Comparison of ENCODE assay signal across 8 mouse cellular contexts in the genomic region with DNA sequence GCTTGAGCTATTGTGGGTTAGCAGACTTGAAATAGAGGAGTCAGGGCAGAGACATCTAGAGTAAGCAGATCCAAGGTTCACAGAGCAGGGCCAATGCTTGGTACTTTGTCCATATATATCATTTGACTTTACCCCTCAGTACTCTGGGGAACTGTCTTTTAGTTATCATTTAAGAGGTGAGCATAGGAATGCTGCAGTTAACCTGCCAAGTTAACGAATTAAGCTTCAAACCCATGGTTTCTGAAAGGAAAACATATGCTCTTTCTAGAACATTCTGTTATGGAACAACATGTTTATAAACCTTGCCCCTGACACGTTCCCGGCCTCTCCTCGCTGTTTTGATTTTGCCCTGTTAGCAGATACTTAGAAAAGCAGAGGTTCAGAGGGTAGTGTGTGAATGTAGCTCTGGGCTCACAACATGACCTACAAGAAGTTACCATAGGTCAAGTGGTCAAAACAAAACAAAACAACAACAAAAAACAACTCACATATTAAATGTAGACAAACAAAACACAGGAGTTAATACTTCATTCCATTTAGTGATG. TPM values are rescaled to one million over a fixed set of nuclear protein-coding genes. Genes with fewer than 3 reads are reported as not detected.
A peak's percentile ranks its signal among the peaks of the same experiment; 100 is the strongest.
DNase-seq lines count a peak whose midpoint lies in the region; ATAC-seq and TF ChIP-seq lines count a peak whose summit lies in the region.

No protein-coding gene starts in this region.

- no peak for TF ChIP-seq CTCF in kidney, adult 2 months (conservative IDR thresholded peaks at IDR 0.05; ENCODE audit: insufficient read depth, insufficient read length, low read depth, low read length)

- H3K4me3 ChIP-seq in kidney, adult 2 months (ENCODE audit: insufficient read depth, low read depth, low read length): peak overlapping the region; percentile 77
- peak overlapping the region; percentile 74; the same call in 1 of the 2 replicates for H3K4me3 ChIP-seq in brown adipose tissue, adult 24 weeks (ENCODE audit: insufficient read depth, low read depth, low read length)
- peak overlapping the region; percentile 60 for H3K4me3 ChIP-seq in hindbrain, embryonic 13.5 days
- peak overlapping the region; percentile 59 for H3K4me3 ChIP-seq in midbrain, embryonic 13.5 days (replicated peaks)

- no peak for ATAC-seq in hindbrain, embryonic 13.5 days (ENCODE audit: low FRiP score)
- peak; percentile 7; the same call in 1 of the 2 replicates for ATAC-seq in midbrain, embryonic 13.5 days

- H3K36me3 ChIP-seq in kidney, adult 2 months (ENCODE audit: control insufficient read depth, insufficient read depth, low read length): no peaks in the 10 kb centered on the region
- no peaks in the 10 kb centered on the region for H3K36me3 ChIP-seq in hindbrain, embryonic 13.5 days
- no peaks in the 10 kb centered on the region for H3K36me3 ChIP-seq in midbrain, embryonic 13.5 days

- peak; percentile 3 for DNase-seq in kidney, adult 2 months
- DNase-seq in kidney, adult 11 months: no peak
- DNase-seq in cerebellum, adult 18-20 months: no peak
- no peak for DNase-seq in ovary, adult 18-20 months (ENCODE audit: low spot score)
- no peak for DNase-seq in thymus, postnatal 0 days (ENCODE audit: low spot score)

- peak overlapping the region; percentile 82; the same call in 1 of the 2 replicates for H3K9ac ChIP-seq in hindbrain, embryonic 13.5 days
- no peak overlapping the region for H3K9ac ChIP-seq in midbrain, embryonic 13.5 days (replicated peaks)

- no peak for TF ChIP-seq POLR2A in kidney, adult 2 months (IDR thresholded peaks at IDR 0.05; ENCODE audit: low read depth, low read length)

- 52% methylated on average over 4 of the region's 4 CpGs for WGBS in kidney, adult 2 months
- WGBS in hindbrain, embryonic 13.5 days: 90% methylated on average over 4 of the region's 4 CpGs
- WGBS in midbrain, embryonic 13.5 days: 92% methylated on average over 4 of the region's 4 CpGs

- no peaks in the 10 kb centered on the region; the same call in 1 of the 2 replicates for H3K27me3 ChIP-seq in kidney, adult 2 months (replicated peaks; ENCODE audit: control insufficient read depth, insufficient read depth, low read length)
- no peaks in the 10 kb centered on the region for H3K27me3 ChIP-seq in hindbrain, embryonic 13.5 days
- H3K27me3 ChIP-seq in midbrain, embryonic 13.5 days: no peaks in the 10 kb centered on the region

- H3K9me3 ChIP-seq in hindbrain, embryonic 13.5 days: no peaks in the 10 kb centered on the region
- no peaks in the 10 kb centered on the region for H3K9me3 ChIP-seq in midbrain, embryonic 13.5 days

- peak overlapping the region; percentile 92 for H3K4me2 ChIP-seq in hindbrain, embryonic 13.5 days
- H3K4me2 ChIP-seq in midbrain, embryonic 13.5 days (replicated peaks): peak overlapping the region; percentile 89

- peak overlapping the region; percentile 15; the same call in 1 of the 2 replicates for H3K27ac ChIP-seq in kidney, adult 2 months (ENCODE audit: insufficient read depth, low read depth, low read length)
- no peak overlapping the region for H3K27ac ChIP-seq in brown adipose tissue, adult 24 weeks (replicated peaks; ENCODE audit: low read depth, low read length)
- no peak overlapping the region for H3K27ac ChIP-seq in hindbrain, embryonic 13.5 days
- no peak overlapping the region for H3K27ac ChIP-seq in midbrain, embryonic 13.5 days

- H3K4me1 ChIP-seq in kidney, adult 2 months (ENCODE audit: control insufficient read depth, insufficient read depth, low read length): peaks cover 5% of the 10 kb centered on the region; the same call in 1 of the 2 replicates
- no peaks in the 10 kb centered on the region for H3K4me1 ChIP-seq in brown adipose tissue, adult 24 weeks (ENCODE audit: control insufficient read depth, insufficient read depth, insufficient read length, low read length)
- H3K4me1 ChIP-seq in hindbrain, embryonic 13.5 days (replicated peaks): peaks cover 10% of the 10 kb centered on the region; the same call in 1 of the 2 replicates
- peaks cover 11% of the 10 kb centered on the region for H3K4me1 ChIP-seq in midbrain, embryonic 13.5 days (replicated peaks)

RNA-seq across cellular contexts. Expression of a gene that starts 1.0 kb away (rescaled TPM):
- 2.7 and 3.3 TPM in 2 replicates for polyA plus RNA-seq in kidney, adult 2 months (2012; rRNA removed)
- 1.1 and 1.2 TPM in 2 replicates for polyA plus RNA-seq in brown adipose tissue, adult 24 weeks (2012; ENCODE audit: insufficient read depth, insufficient read length, missing spikeins)
- 8.4 and 9.0 TPM in 2 replicates for polyA plus RNA-seq in hindbrain, embryonic 13.5 days (2015; fragmentation: Nextera tagmentation; extraction: Ambion mirVana)
- polyA plus RNA-seq in midbrain, embryonic 13.5 days (2015; fragmentation: Nextera tagmentation; extraction: Ambion mirVana): 6.8 and 7.2 TPM in 2 replicates
- 3.5 and 3.7 TPM in 2 replicates for polyA plus RNA-seq in thymus, postnatal 0 days (2015; fragmentation: Nextera tagmentation; extraction: Ambion mirVana)
